ENCODE assay signal across 8 mouse cellular contexts in the genomic region with DNA sequence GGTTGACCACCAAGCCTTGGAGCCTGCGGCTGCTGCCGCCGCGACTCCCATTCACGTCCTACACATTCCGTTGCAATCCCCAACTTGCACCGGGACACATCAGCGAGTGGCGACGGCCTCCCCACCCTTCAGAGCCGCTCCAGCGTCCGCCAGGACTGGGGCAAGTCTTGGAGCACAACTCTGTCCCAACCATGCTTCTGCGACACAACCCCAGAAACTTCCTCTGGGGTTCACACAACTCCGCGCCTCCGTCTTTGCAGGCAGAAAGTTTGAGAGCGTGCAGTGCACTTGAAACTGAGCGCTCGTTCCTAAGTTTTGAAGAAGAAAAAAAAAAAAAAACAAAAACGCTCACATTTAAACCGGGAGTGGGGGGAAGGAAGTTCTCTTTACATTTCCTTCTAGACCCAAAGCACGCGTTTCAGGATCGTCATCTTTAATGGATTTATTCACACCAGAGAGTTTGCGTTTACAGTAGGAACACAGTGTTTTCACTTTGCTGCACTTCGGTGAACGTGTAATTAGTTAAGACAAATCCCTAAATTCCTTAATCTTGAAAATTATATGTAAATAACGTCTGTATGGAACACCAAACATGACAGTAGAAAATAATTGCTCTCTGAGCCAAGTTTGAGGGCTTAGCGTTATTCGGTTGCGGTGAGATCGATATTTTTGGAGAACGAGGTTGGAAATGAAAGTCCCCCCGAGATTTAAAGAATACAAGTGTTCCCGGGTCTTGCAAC. TPM values are rescaled to one million over a fixed set of nuclear protein-coding genes. Genes with fewer than 3 reads are reported as not detected.
DNase-seq lines count a peak whose midpoint lies in the region; ATAC-seq lines count a peak whose summit lies in the region.

No protein-coding gene starts in this region.

- peak; percentile 15; the same call in 1 of the 2 replicates for ATAC-seq in heart, embryonic 11.5 days (replicated peaks; ENCODE audit: insufficient number of reproducible peaks, low FRiP score, low TSS enrichment)
- peak; percentile 27 for ATAC-seq in megakaryocyte progenitor cell, adult 5-6 weeks (replicated peaks; ENCODE audit: poor library complexity)

- peak overlapping the region; percentile 95 for H3K9ac ChIP-seq in heart, embryonic 11.5 days (ENCODE audit: low read depth, low read length)

- peaks cover 10% of the 10 kb centered on the region for H3K27me3 ChIP-seq in heart, embryonic 11.5 days (ENCODE audit: control insufficient read depth, insufficient read depth, low read length)

- peak overlapping the region; percentile 80 for H3K4me3 ChIP-seq in heart, embryonic 11.5 days (ENCODE audit: low read depth, low read length)

- WGBS in heart, embryonic 11.5 days (ENCODE audit: insufficient replicate concordance) = under 1% methylated on average over 36 of the region's 36 CpGs

- DNase-seq in 3134 (ENCODE audit: extremely low read depth, insufficient read length, low spot score) (peak; percentile 86), MN1 (ENCODE audit: low spot score) (no peak)
- peak; percentile 29 to 46 for DNase-seq in CD8-positive naive resting alpha-beta T cell, adult 2 months (ENCODE audit: low read depth in 2 of 2, low spot score in 2 of 2)
- peak; percentile 25 to 41 for DNase-seq in cerebellum, postnatal 36 days
- DNase-seq in kidney, postnatal 14 days = peak; percentile 51
- DNase-seq in spleen, adult 12 weeks (ENCODE audit: low spot score) = peak; percentile 19

- H3K27ac ChIP-seq in heart, embryonic 11.5 days (ENCODE audit: low read depth, low read length) = no peak overlapping the region

- no peaks in the 10 kb centered on the region for H3K36me3 ChIP-seq in heart, embryonic 11.5 days (ENCODE audit: control insufficient read depth, insufficient read depth, low read length)

- H3K4me1 ChIP-seq in heart, embryonic 11.5 days (ENCODE audit: control insufficient read depth, insufficient read depth, low read length) = peaks cover 4% of the 10 kb centered on the region; the same call in 1 of the 2 replicates

- no peaks in the 10 kb centered on the region for H3K9me3 ChIP-seq in heart, embryonic 11.5 days (replicated peaks; ENCODE audit: control insufficient read depth, low read length)

- H3K4me2 ChIP-seq in heart, embryonic 11.5 days = peak overlapping the region; percentile 99

RNA-seq across cellular contexts. Expression of a gene that starts 0.9 kb away (rescaled TPM):
- 67.5 and 71.0 TPM in 2 replicates for polyA plus RNA-seq in heart, embryonic 11.5 days (2014; fragmentation: Nextera tagmentation; extraction: Ambion mirVana)
- total RNA-seq in megakaryocyte progenitor cell, adult 5-6 weeks (2015) = 110 and 118 TPM in 2 replicates
- 104 and 116 TPM in 2 replicates for total RNA-seq in megakaryocyte progenitor cell, adult 5-6 weeks (2017)
